Mouse (Mus musculus) heart, embryonic 14.5 days (tissue): ENCODE results near the gene Plekho2. TPM values are rescaled to one million over a fixed set of nuclear protein-coding genes. Genes with fewer than 3 reads are reported as not detected.

Experiments
- ATAC-seq: fragments of 200-750 bp; cut with Nextera tagmentation; 2 replicates; pipeline ENCODE4 v1.8.0; 2017; ENCODE audit warnings: low read depth, moderate TSS enrichment; ENCODE audit not compliant: insufficient number of reproducible peaks, insufficient read depth, low FRiP score
- H3K27ac ChIP-seq, 2 experiments: fragments of 200-500 bp in 1 of 2; fragments of 300-500 bp in 1 of 2; sonication (generic) in 1 of 2; replicated peaks in 1 of 2; 2 replicates each; pipeline ENCODE4 v1.5.1; 2012 to 2014; ENCODE audit warnings: low read depth in 2 of 2, low read length in 2 of 2, control low read depth in 1 of 2, mild to moderate bottlenecking in 1 of 2, mixed read lengths in 1 of 2; ENCODE audit not compliant: control insufficient read depth in 1 of 2, insufficient read depth in 1 of 2
- H3K27me3 ChIP-seq: fragments of 300-500 bp; sonication (generic); 2 replicates; pipeline ENCODE4 v1.6.1; 2014; ENCODE audit warnings: mild to moderate bottlenecking, low read length, control low read depth; ENCODE audit not compliant: control insufficient read depth, insufficient read depth
- H3K36me3 ChIP-seq: fragments of 300-500 bp; sonication (generic); 2 replicates; pipeline ENCODE4 v1.6.1; 2014; ENCODE audit warnings: mild to moderate bottlenecking, control low read depth, low read length, mixed read lengths; ENCODE audit not compliant: control insufficient read depth, insufficient read depth
- H3K4me1 ChIP-seq, 2 experiments: fragments of 200-500 bp in 1 of 2; fragments of 300-500 bp in 1 of 2; sonication (generic) in 1 of 2; 2 replicates each; pipeline ENCODE4 v1.6.1; 2012 to 2014; ENCODE audit warnings: low read length in 2 of 2, control low read depth in 1 of 2, mixed read lengths in 1 of 2; ENCODE audit not compliant: control insufficient read depth in 2 of 2, insufficient read depth in 2 of 2
- H3K4me2 ChIP-seq: fragments of 300-500 bp; sonication (generic); 2 replicates; pipeline ENCODE4 v1.6.1; 2014; ENCODE audit warnings: mild to moderate bottlenecking, low read length
- H3K4me3 ChIP-seq, 2 experiments: fragments of 200-500 bp in 1 of 2; fragments of 300-500 bp in 1 of 2; sonication (generic) in 1 of 2; 2 replicates each; pipeline ENCODE4 v1.5.1; 2012 to 2014; ENCODE audit warnings: low read length in 2 of 2, mild to moderate bottlenecking in 2 of 2, control low read depth in 1 of 2, low read depth in 1 of 2, moderate library complexity in 1 of 2; ENCODE audit not compliant: control insufficient read depth in 1 of 2, insufficient read depth in 1 of 2
- H3K9ac ChIP-seq: fragments of 300-500 bp; sonication (generic); 2 replicates; pipeline ENCODE4 v1.6.1; 2014; ENCODE audit warnings: mild to moderate bottlenecking, low read length
- H3K9me3 ChIP-seq: fragments of 300-500 bp; sonication (generic); 2 replicates; pipeline ENCODE4 v1.6.1; 2016; ENCODE audit warnings: low read length, control low read depth; ENCODE audit not compliant: control insufficient read depth
- WGBS: fragments of 180-500 bp; shearing (Covaris S2); extraction: QIAGEN DNeasy Blood & Tissue Kit; methylation state at CpG from one replicate; pipeline ENCODE4 v1.1.7; 2014; 5-methylcytosine and 5-hydroxymethylcytosine counted together
- polyA plus RNA-seq: library from polyadenylated mRNA; unstranded; fragments of >200 nt; fragmentation: Nextera tagmentation; extraction: Ambion mirVana; gene quantifications from 2 replicates; pipeline ENCODE4 v1.2.1, GENCODE M21; 2014

The Plekho2 gene
- polyA plus RNA-seq, 1 experiment from 2014 or later, result 8.8 TPM

DNA sequence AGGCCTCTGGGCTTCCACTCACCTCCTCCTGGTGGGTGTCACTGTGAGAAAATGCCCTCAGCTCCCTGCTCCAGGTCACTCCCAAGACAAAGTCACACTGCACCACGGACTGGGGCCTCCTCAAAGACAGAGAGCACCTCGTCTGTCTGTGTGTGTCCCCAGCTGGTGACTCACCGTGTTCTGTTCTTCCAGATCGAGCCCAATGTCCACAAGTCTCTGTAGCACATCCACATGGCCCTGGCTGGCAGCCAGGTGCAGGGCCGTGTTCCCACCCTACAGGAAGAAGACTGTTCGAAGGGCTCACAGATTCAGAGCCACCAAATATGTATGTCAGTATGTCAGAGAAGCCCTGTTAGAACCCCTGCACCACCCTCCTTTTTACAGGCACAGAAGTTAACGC is 71.4 kb downstream of the Plekho2 start:
- 15% methylated on average over 7 of the region's 7 CpGs for WGBS
- no peaks in the 10 kb centered on the region for H3K9me3 ChIP-seq
- H3K4me3 ChIP-seq, result no peak overlapping the region
- H3K27me3 ChIP-seq, result no peaks in the 10 kb centered on the region
- no peak for ATAC-seq
- no peaks in the 10 kb centered on the region for H3K36me3 ChIP-seq
- no peak overlapping the region for H3K9ac ChIP-seq
- H3K4me1 ChIP-seq, result peaks cover 7 to 10% of the 10 kb centered on the region in 2 experiments; a peak in 3 of 4 replicates
- H3K27ac ChIP-seq, result no peak overlapping the region
- H3K4me2 ChIP-seq, result no peak overlapping the region

DNA sequence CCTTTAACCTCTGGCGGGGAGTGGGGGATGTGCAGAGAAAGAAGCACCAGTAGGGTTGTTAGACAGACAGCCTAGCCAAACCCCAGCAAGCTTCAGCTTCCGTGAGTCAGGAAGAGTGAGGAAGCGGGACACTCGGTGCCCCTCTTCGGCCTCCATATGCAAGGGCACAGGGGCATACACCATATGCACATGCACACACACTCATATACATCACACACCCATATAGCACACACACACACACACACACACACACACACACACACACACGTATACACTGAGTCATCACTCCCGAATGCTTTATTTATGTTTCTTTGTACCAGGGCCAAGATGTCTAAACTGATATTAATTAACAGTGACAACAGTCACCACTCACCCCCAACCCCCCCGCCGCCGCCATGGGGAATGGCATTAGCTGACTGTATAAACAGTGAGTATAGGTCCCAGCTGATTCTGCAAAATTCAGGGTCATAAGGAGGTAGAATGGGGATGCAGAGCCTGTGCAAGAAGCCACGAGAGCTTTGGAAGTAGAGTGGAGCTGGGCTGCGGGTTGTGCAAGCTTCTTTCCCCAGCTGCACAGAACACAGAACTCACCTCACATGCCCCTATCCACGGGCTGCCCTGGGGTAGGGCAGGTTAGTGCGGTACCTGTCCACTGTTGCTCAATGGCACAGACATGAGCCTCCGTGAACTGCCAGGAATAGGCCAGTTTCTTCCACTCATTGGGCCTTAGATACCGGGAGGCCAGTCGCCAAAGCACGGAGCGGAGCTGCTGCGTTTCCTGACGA is 76.9 kb downstream of the Plekho2 start:
- Histone ChIP-seq H3K9ac (no peak overlapping the region), H3K4me1 (peaks cover 0 to under 1% of the 10 kb centered on the region in 2 experiments; a peak in 1 of 4 replicates), H3K4me3 (no peak overlapping the region), H3K27me3 (no peaks in the 10 kb centered on the region), H3K36me3 (no peaks in the 10 kb centered on the region), H3K27ac (no peak overlapping the region), H3K9me3 (no peaks in the 10 kb centered on the region), H3K4me2 (no peak overlapping the region)
- no peak for ATAC-seq
- 81% methylated on average over 21 of the region's 21 CpGs for whole genome bisulfite sequencing

Other genes starting within 250 kb of the Plekho2 start
- gene Pdcd7, start 233.9 kb downstream of the Plekho2 start, polyA plus RNA-seq, result 8.4 and 10.9 TPM in 2 replicates
- gene Ubap1l, start 219.0 kb downstream of the Plekho2 start, polyA plus RNA-seq, result not detected in 2 replicates
- gene Kbtbd13, start 188.4 kb downstream of the Plekho2 start, polyA plus RNA-seq, result 0.73 and 1.5 TPM in 2 replicates
- gene Rasl12, start 181.5 kb downstream of the Plekho2 start, polyA plus RNA-seq, result 5.5 and 6.1 TPM in 2 replicates
- not detected in 2 replicates for gene Slc51b, start 157.1 kb downstream of the Plekho2 start, polyA plus RNA-seq
- 14.3 and 15.8 TPM in 2 replicates for gene Mtfmt, start 144.3 kb downstream of the Plekho2 start, polyA plus RNA-seq
- 65.0 and 72.0 TPM in 2 replicates for gene Spg21, start 119.1 kb downstream of the Plekho2 start, polyA plus RNA-seq
- gene Ankdd1a, start 59.8 kb downstream of the Plekho2 start, polyA plus RNA-seq, result not detected in 2 replicates
- 8.7 and 9.2 TPM in 2 replicates for gene Pif1, start 7.1 kb upstream of the Plekho2 start, polyA plus RNA-seq
- gene Rbpms2, start 49.6 kb upstream of the Plekho2 start, polyA plus RNA-seq, result 125 TPM in 2 replicates
- gene Oaz2, start 88.0 kb upstream of the Plekho2 start, polyA plus RNA-seq, result 210 and 223 TPM in 2 replicates
- 6.1 and 6.6 TPM in 2 replicates for gene Zfp609, start 247.5 kb upstream of the Plekho2 start, polyA plus RNA-seq